Mouse (Mus musculus) MEL (cell line): ENCODE measurements around the gene Mllt11. TPM values are rescaled to one million over a fixed set of nuclear protein-coding genes. Genes with fewer than 3 reads are reported as not detected.

ENCODE experiments used
- DNase-seq: peaks from one replicate; pipeline ENCODE4 v3.0.0; 2011; ENCODE audit warnings: low read depth, low spot score
- H3K27ac ChIP-seq: 2 replicates; pipeline ENCODE4 v1.5.1; 2012; ENCODE audit warnings: low read depth, mild to moderate bottlenecking, control low read depth, low read length, moderate library complexity; ENCODE audit not compliant: control insufficient read depth
- H3K27me3 ChIP-seq, 2 experiments: fragments of 150-350 bp in 1 of 2; sonication (generic) in 1 of 2; 2 replicates each; pipeline ENCODE4 v1.6.1; 2012; ENCODE audit warnings: low read length in 2 of 2, mild to moderate bottlenecking in 2 of 2, improper control_type of control experiment in 1 of 2, moderate library complexity in 1 of 2; ENCODE audit not compliant: insufficient read depth in 2 of 2, control insufficient read depth in 1 of 2
- H3K36me3 ChIP-seq, 2 experiments: 2 replicates each; pipeline ENCODE4 v1.6.1; 2012 to 2014; ENCODE audit warnings: low read length in 2 of 2, improper control_type of control experiment in 1 of 2, inconsistent platforms in 1 of 2, mild to moderate bottlenecking in 1 of 2; ENCODE audit not compliant: insufficient read depth in 2 of 2, control insufficient read depth in 1 of 2
- H3K4me1 ChIP-seq, 2 experiments: fragments of 150-350 bp in 1 of 2; sonication (generic) in 1 of 2; 2 replicates each; pipeline ENCODE4 v1.6.1; 2012; ENCODE audit warnings: low read length in 2 of 2, improper control_type of control experiment in 1 of 2, mild to moderate bottlenecking in 1 of 2; ENCODE audit not compliant: insufficient read depth in 2 of 2, control insufficient read depth in 1 of 2
- H3K4me3 ChIP-seq, 2 experiments: fragments of 150-350 bp in 1 of 2; sonication (generic) in 1 of 2; 2 replicates each; pipeline ENCODE4 v1.5.1; 2012; ENCODE audit warnings: low read depth in 2 of 2, low read length in 2 of 2, mild to moderate bottlenecking in 2 of 2, moderate library complexity in 2 of 2, control low read depth in 1 of 2, improper control_type of control experiment in 1 of 2; ENCODE audit not compliant: control insufficient read depth in 1 of 2, insufficient read depth in 1 of 2
- H3K79me2 ChIP-seq: 2 replicates; pipeline ENCODE4 v1.6.1; 2012; ENCODE audit warnings: mild to moderate bottlenecking, low read length, moderate library complexity; ENCODE audit not compliant: control insufficient read depth, poor library complexity, insufficient read depth
- H3K9ac ChIP-seq: 2 replicates; pipeline ENCODE4 v1.6.1; 2012; ENCODE audit warnings: low read depth, mild to moderate bottlenecking, control low read depth, low read length, moderate library complexity; ENCODE audit not compliant: control insufficient read depth, poor library complexity, severe bottlenecking
- H3K9me3 ChIP-seq: fragments of 150-350 bp; sonication (generic); replicated peaks from 2 replicates; pipeline ENCODE4 v1.6.1; 2012; ENCODE audit warnings: mild to moderate bottlenecking, low read length, improper control_type of control experiment, moderate library complexity; ENCODE audit not compliant: insufficient read depth
- BHLHE40 ChIP-seq: IDR thresholded peaks from 2 replicates; pipeline ENCODE4 v1.6.1; 2012; ENCODE audit warnings: low read depth, mild to moderate bottlenecking, inconsistent platforms, low read length, improper control_type of control experiment, borderline replicate concordance
- CHD1 ChIP-seq: IDR thresholded peaks from 2 replicates; pipeline ENCODE4 v1.6.1; 2012; ENCODE audit warnings: low read depth, mild to moderate bottlenecking, inconsistent platforms, low read length, improper control_type of control experiment
- CHD2 ChIP-seq: IDR thresholded peaks from 2 replicates; pipeline ENCODE4 v1.6.1; 2011; ENCODE audit warnings: low read length, improper control_type of control experiment
- CTCF ChIP-seq, 3 experiments: IDR thresholded peaks in 2 of 3; conservative IDR thresholded peaks in 1 of 3; 2 replicates each; pipeline ENCODE4 v1.5.1; 2011 to 2012; ENCODE audit warnings: low read length in 3 of 3, low read depth in 2 of 3, mild to moderate bottlenecking in 2 of 3, improper control_type of control experiment in 1 of 3, inconsistent platforms in 1 of 3, mixed read lengths in 1 of 3, moderate library complexity in 1 of 3; ENCODE audit not compliant: control insufficient read depth in 1 of 3, insufficient read depth in 1 of 3, poor library complexity in 1 of 3, severe bottlenecking in 1 of 3
- ELF1 ChIP-seq: IDR thresholded peaks from 2 replicates; pipeline ENCODE4 v1.6.1; 2014; ENCODE audit warnings: low read depth, mild to moderate bottlenecking, inconsistent platforms, low read length, improper control_type of control experiment, moderate library complexity
- ETS1 ChIP-seq: IDR thresholded peaks from 2 replicates; pipeline ENCODE4 v1.6.1; 2012; ENCODE audit warnings: low read depth, mild to moderate bottlenecking, inconsistent platforms, low read length, improper control_type of control experiment, moderate library complexity
- GABPA ChIP-seq: IDR thresholded peaks from 2 replicates; pipeline ENCODE4 v1.6.1; 2012; ENCODE audit warnings: low read depth, mild to moderate bottlenecking, inconsistent platforms, low read length, improper control_type of control experiment, moderate library complexity
- GATA1 ChIP-seq: IDR thresholded peaks from 2 replicates; pipeline ENCODE4 v1.6.1; 2011; ENCODE audit warnings: low read depth, low read length, improper control_type of control experiment
- HCFC1 ChIP-seq: IDR thresholded peaks from 2 replicates; pipeline ENCODE4 v1.6.1; 2012; ENCODE audit warnings: low read depth, mild to moderate bottlenecking, inconsistent platforms, low read length, improper control_type of control experiment, moderate library complexity
- JUND ChIP-seq: IDR thresholded peaks from 2 replicates; pipeline ENCODE4 v1.6.1; 2011; ENCODE audit warnings: low read depth, mild to moderate bottlenecking, improper control_type of control experiment, low read length
- KAT2A ChIP-seq: conservative IDR thresholded peaks from 2 replicates; pipeline ENCODE4 v1.6.1; 2012; ENCODE audit warnings: low read depth, low read length, improper control_type of control experiment, inconsistent platforms
- MAFK ChIP-seq: IDR thresholded peaks from 2 replicates; pipeline ENCODE4 v1.6.1; 2011; ENCODE audit warnings: low read depth, mild to moderate bottlenecking, low read length, improper control_type of control experiment, borderline replicate concordance
- MAX ChIP-seq: IDR thresholded peaks from 2 replicates; pipeline ENCODE4 v1.6.1; 2011; ENCODE audit warnings: low read length, improper control_type of control experiment
- MEF2A ChIP-seq: IDR thresholded peaks from 2 replicates; pipeline ENCODE4 v1.6.1; 2014; ENCODE audit warnings: low read depth, mild to moderate bottlenecking, inconsistent platforms, low read length, improper control_type of control experiment; ENCODE audit not compliant: poor library complexity, insufficient replicate concordance, severe bottlenecking; ENCODE audit errors: extremely low read depth
- MXI1 ChIP-seq: IDR thresholded peaks from 2 replicates; pipeline ENCODE4 v1.6.1; 2011; ENCODE audit warnings: mild to moderate bottlenecking, low read depth, low read length, improper control_type of control experiment
- MYB ChIP-seq: IDR thresholded peaks from 2 replicates; pipeline ENCODE4 v1.6.1; 2011; ENCODE audit warnings: mild to moderate bottlenecking, low read depth, low read length, improper control_type of control experiment
- NELFE ChIP-seq: IDR thresholded peaks from 2 replicates; pipeline ENCODE4 v1.6.1; 2011; ENCODE audit warnings: low read depth, low read length, improper control_type of control experiment
- NRF1 ChIP-seq: IDR thresholded peaks from 2 replicates; pipeline ENCODE4 v1.6.1; 2014; ENCODE audit warnings: low read depth, mild to moderate bottlenecking, inconsistent platforms, low read length, improper control_type of control experiment, moderate library complexity; ENCODE audit not compliant: poor library complexity, insufficient read depth, severe bottlenecking
- POLR2A ChIP-seq, 2 experiments: IDR thresholded peaks; 2 replicates each; pipeline ENCODE4 v1.6.1; 2011 to 2012; ENCODE audit warnings: low read length in 2 of 2, mild to moderate bottlenecking in 2 of 2, control low read depth in 1 of 2, improper control_type of control experiment in 1 of 2, low read depth in 1 of 2, moderate library complexity in 1 of 2; ENCODE audit not compliant: control insufficient read depth in 1 of 2, insufficient read depth in 1 of 2, poor library complexity in 1 of 2
- RCOR1 ChIP-seq: IDR thresholded peaks from 2 replicates; pipeline ENCODE4 v1.6.1; 2012; ENCODE audit warnings: low read depth, mild to moderate bottlenecking, inconsistent platforms, low read length, improper control_type of control experiment
- SIN3A ChIP-seq: IDR thresholded peaks from 2 replicates; pipeline ENCODE4 v1.6.1; 2012; ENCODE audit warnings: low read length, improper control_type of control experiment, inconsistent platforms
- SMC3 ChIP-seq: IDR thresholded peaks from 2 replicates; pipeline ENCODE4 v1.6.1; 2011; ENCODE audit warnings: low read depth, low read length, improper control_type of control experiment
- TAL1 ChIP-seq: IDR thresholded peaks from 2 replicates; pipeline ENCODE4 v1.6.1; 2012; ENCODE audit warnings: mild to moderate bottlenecking, inconsistent platforms, low read length, moderate library complexity, mixed read lengths
- TCF12 ChIP-seq: IDR thresholded peaks from 2 replicates; pipeline ENCODE4 v1.6.1; 2014; ENCODE audit warnings: low read depth, mild to moderate bottlenecking, inconsistent platforms, low read length, improper control_type of control experiment, moderate library complexity
- USF1 ChIP-seq: IDR thresholded peaks from 2 replicates; pipeline ENCODE4 v1.6.1; 2014; ENCODE audit warnings: low read depth, mild to moderate bottlenecking, inconsistent platforms, low read length, improper control_type of control experiment, moderate library complexity
- USF2 ChIP-seq, 2 experiments: IDR thresholded peaks; 2 replicates each; pipeline ENCODE4 v1.6.1; 2011 to 2012; ENCODE audit warnings: improper control_type of control experiment in 2 of 2, low read length in 2 of 2, borderline replicate concordance in 1 of 2, inconsistent platforms in 1 of 2, low read depth in 1 of 2, mild to moderate bottlenecking in 1 of 2; ENCODE audit not compliant: insufficient read depth in 1 of 2
- ZMIZ1 ChIP-seq: IDR thresholded peaks from 2 replicates; pipeline ENCODE4 v1.6.1; 2012; ENCODE audit warnings: low read depth, mild to moderate bottlenecking, inconsistent platforms, low read length, improper control_type of control experiment, moderate library complexity
- ZNF384 ChIP-seq: IDR thresholded peaks from 2 replicates; pipeline ENCODE4 v1.6.1; 2012; ENCODE audit warnings: low read depth, mild to moderate bottlenecking, inconsistent platforms, low read length, improper control_type of control experiment
- polyA plus RNA-seq, 2 experiments: library from polyadenylated mRNA; stranded (reverse) in 1 of 2; unstranded in 1 of 2; fragments of >175 nt in 1 of 2; fragments of >200 nt in 1 of 2; gene quantifications; 2 replicates each; pipeline versions ENCODE4 v1.2.1 to v1.2.4; 2012; ENCODE audit warnings: low replicate concordance in 2 of 2, low read depth in 1 of 2; ENCODE audit not compliant: insufficient read length in 2 of 2, insufficient read depth in 1 of 2, missing spikeins in 1 of 2
- total RNA-seq: library from RNA; depleted of rRNA; stranded (reverse); fragments of 300-350 nt; gene quantifications from 2 replicates; pipeline ENCODE4 v1.2.3, GENCODE M21; 2012

The Mllt11 gene
- total and polyA plus RNA-seq, 3 experiments = 7.3 to 24.6 TPM; not detected in 1

GRCm38 (mm10) chr3:95237541-95238099, 5.6 kb upstream of the Mllt11 start:
- peaks cover 8% of the 10 kb centered on the region for H3K79me2 ChIP-seq
- no peaks in the 10 kb centered on the region for H3K27me3 ChIP-seq
- no peak overlapping the region for H3K4me3 ChIP-seq
- peaks cover 6 to 45% of the 10 kb centered on the region in 2 experiments for H3K36me3 ChIP-seq
- peaks cover under 1 to 3% of the 10 kb centered on the region in 2 experiments for H3K4me1 ChIP-seq
- no peak overlapping the region for H3K27ac ChIP-seq
- H3K9ac ChIP-seq = no peak overlapping the region
- no peak for DNase-seq
- no peaks in the 10 kb centered on the region for H3K9me3 ChIP-seq
- TF ChIP-seq ELF1 = no peak
- no peak for TF ChIP-seq CTCF (IDR thresholded peaks at IDR 0.05 in 2 of 3, conservative IDR thresholded peaks at IDR 0.05 in 1 of 3; ENCODE audit: control insufficient read depth in 1 of 3, insufficient read depth in 1 of 3, low read depth in 2 of 3, low read length in 3 of 3, poor library complexity in 1 of 3, severe bottlenecking in 1 of 3)
- TF ChIP-seq TCF12 = no peak
- no peak for TF ChIP-seq BHLHE40
- TF ChIP-seq SMC3 = no peak
- no peak for TF ChIP-seq MEF2A
- TF ChIP-seq JUND = no peak
- TF ChIP-seq MYB = no peak
- TF ChIP-seq HCFC1 = no peak
- no peak; a peak in 1 of 4 replicates for TF ChIP-seq POLR2A (IDR thresholded peaks at IDR 0.05; ENCODE audit: control insufficient read depth in 1 of 2, insufficient read depth in 1 of 2, low read depth in 1 of 2, low read length in 2 of 2, poor library complexity in 1 of 2)
- TF ChIP-seq ZMIZ1 = no peak
- TF ChIP-seq USF1 = no peak
- TF ChIP-seq ZNF384 = no peak
- TF ChIP-seq SIN3A = no peak
- TF ChIP-seq RCOR1 = no peak
- TF ChIP-seq GABPA = no peak
- no peak for TF ChIP-seq NRF1

GRCm38 (mm10) chr3:95235386-95236301, 3.7 kb upstream of the Mllt11 start:
- DNase-seq = no peak
- Histone ChIP-seq H3K4me1 (peaks cover 14 to 18% of the 10 kb centered on the region in 2 experiments), H3K4me3 (no peak overlapping the region), H3K36me3 (peaks cover 21 to 52% of the 10 kb centered on the region in 2 experiments), H3K9ac (no peak overlapping the region), H3K79me2 (peaks cover 26% of the 10 kb centered on the region), H3K27ac (no peak overlapping the region), H3K27me3 (no peaks in the 10 kb centered on the region), H3K9me3 (no peaks in the 10 kb centered on the region)
- TF ChIP-seq MEF2A (no peak), TAL1 (no peak), MXI1 (no peak), CHD2 (no peak), USF1 (no peak), CHD1 (no peak), GATA1 (no peak), BHLHE40 (no peak), MAFK (no peak), ELF1 (no peak), ETS1 (no peak), NRF1 (no peak), USF2 (IDR thresholded peaks at IDR 0.05; ENCODE audit: borderline replicate concordance in 1 of 2, insufficient read depth in 1 of 2, low read depth in 1 of 2, low read length in 2 of 2) (no peak), POLR2A (IDR thresholded peaks at IDR 0.05; ENCODE audit: control insufficient read depth in 1 of 2, insufficient read depth in 1 of 2, low read depth in 1 of 2, low read length in 2 of 2, poor library complexity in 1 of 2) (no peak; a peak in 1 of 4 replicates), MAX (no peak), KAT2A (no peak), JUND (no peak), NELFE (no peak)
